Mouse (Mus musculus): ENCODE results near the gene Cpsf3.

Cpsf3 gene

GRCm38 (mm10) chr12:21337171-21337570 is 52.0 kb downstream of the Cpsf3 start:
- no peak for DNase-seq

GRCm38 (mm10) chr12:21340674-21341073 is 55.5 kb downstream of the Cpsf3 start:
- no peak for DNase-seq

DNA sequence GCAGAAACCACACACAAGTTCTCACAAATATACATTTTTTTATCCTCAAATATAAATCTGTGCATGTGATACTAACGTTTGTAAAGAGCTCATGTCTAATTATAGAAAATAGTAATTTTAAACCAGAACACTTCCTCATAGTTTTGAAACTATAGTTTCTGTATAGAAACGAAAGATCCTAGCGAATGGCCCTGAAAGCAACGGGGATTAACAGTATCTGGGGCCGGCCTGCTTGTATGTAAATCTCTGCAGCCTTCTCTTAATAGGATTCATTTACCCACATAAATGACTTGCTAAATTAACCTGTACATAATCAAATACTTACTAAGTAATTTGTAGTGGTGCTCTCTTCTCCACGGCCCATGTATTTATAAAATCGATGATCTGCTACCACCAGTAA is 61.8 kb downstream of the Cpsf3 start:
- DNase-seq = no peak

- no peak for DNase-seq
Measured at GRCm38 (mm10) chr12:21350113-21350876, 65.1 kb downstream of the Cpsf3 start.

- DNase-seq = no peak
Measured at GRCm38 (mm10) chr12:21353681-21354080, 68.5 kb downstream of the Cpsf3 start.

GRCm38 (mm10) chr12:21362686-21363085 is 77.5 kb downstream of the Cpsf3 start:
- no peak for DNase-seq

DNA sequence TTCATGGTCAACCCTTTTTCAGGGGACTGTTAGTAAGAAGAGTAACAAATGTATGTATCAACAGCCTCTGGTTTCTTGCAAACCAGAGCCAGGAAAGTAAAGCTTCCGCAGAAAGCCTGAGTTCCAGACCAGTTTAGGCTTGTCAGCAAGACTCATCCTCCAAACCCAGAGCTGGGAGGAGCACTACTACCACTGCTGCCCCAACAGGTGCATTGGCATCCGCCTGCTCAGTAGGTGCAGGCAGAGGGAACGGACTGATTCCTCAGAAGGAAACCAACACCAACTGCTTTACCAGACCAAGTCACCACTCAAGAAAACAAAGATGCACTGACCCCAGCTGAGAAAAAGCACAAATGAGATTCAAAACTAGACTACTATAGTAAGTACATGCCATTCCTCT is 78.0 kb downstream of the Cpsf3 start:
- no peak for DNase-seq

Data from cerebellum, adult 18-20 months (tissue).